Mouse (Mus musculus): ENCODE results near the gene Def6. TPM values are rescaled to one million over a fixed set of nuclear protein-coding genes. Genes with fewer than 3 reads are reported as not detected.

Gene Def6
- total and polyA plus RNA-seq, 3 experiments, result 31.3 to 81.8 (median 53.6) TPM

DNA sequence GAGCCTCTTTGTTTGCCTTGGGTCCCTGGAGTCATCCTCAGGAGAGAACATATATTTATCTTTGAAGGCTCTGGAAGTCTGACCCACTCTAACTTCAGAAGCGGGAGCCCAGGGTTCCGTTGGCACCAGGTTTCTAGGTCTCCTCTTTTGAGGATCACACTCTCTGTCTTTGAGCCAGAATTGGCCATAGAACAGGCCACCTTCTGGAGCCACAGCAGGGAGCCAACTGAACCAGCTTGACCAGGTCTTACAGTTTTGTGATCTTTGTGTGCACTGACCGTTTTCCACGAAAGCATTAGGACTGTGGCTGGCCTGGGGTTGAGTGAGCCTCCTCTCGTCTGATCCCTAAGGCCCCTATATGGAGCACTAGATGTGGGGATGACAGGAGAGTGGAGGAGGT, 27.1 kb downstream of the Def6 start:
- H3K9ac ChIP-seq (ENCODE audit: insufficient read depth, low read depth), result no peak overlapping the region
- no peaks in the 10 kb centered on the region for H3K9me3 ChIP-seq (replicated peaks; ENCODE audit: low read length)
- H3K27me3 ChIP-seq (replicated peaks), result no peaks in the 10 kb centered on the region
- in situ Hi-C loops (cut with MboI; ENCODE audit: low pct_ligation_motif_present, low pct_unique_long_range_greater_than_20kb, low sequenced_read_pairs), result loop anchor here (5.0 kb wide), 1 partner anchor 73 kb away; no protein-coding TSS in a partner anchor
- dilution Hi-C loops (cut with MboI; ENCODE audit: extremely low pct_ligation_motif_present, extremely low pct_unique_long_range_greater_than_20kb, low sequenced_read_pairs), result no loop called here
- no peak overlapping the region for H3K4me2 ChIP-seq (ENCODE audit: insufficient read depth, low read depth, poor library complexity, severe bottlenecking)
- DNase-seq (ENCODE audit: extremely low read depth), result no peak
- peak overlapping the region in 1 of 3 experiments; percentile 9 for H3K4me3 ChIP-seq (replicated peaks in 1 of 3; ENCODE audit: low read depth in 2 of 3, low read length in 2 of 3, poor library complexity in 1 of 3)
- peaks cover 12 to 57% of the 10 kb centered on the region in 2 experiments for H3K36me3 ChIP-seq (replicated peaks in 1 of 2; ENCODE audit: control insufficient read depth in 1 of 2, insufficient read depth in 1 of 2, low read length in 1 of 2)
- TF ChIP-seq RAD21 (IDR thresholded peaks at IDR 0.05; ENCODE audit: low read depth, low read length) (no peak), TCF12 (IDR thresholded peaks at IDR 0.05; ENCODE audit: low read depth, low read length) (no peak), SIN3A (IDR thresholded peaks at IDR 0.05; ENCODE audit: low read length) (no peak)
- H3K4me1 ChIP-seq (ENCODE audit: control insufficient read depth in 1 of 2, insufficient read depth in 2 of 2), result peaks cover 5 to 40% of the 10 kb centered on the region in 2 experiments
- H3K79me2 ChIP-seq (replicated peaks; ENCODE audit: control insufficient read depth, extremely low read depth, insufficient read depth, poor library complexity, severe bottlenecking), result peaks cover 14% of the 10 kb centered on the region; the same call in 1 of the 2 replicates
- H3K27ac ChIP-seq (ENCODE audit: insufficient read depth, low read depth), result no peak overlapping the region

- dilution Hi-C loops (cut with MboI; ENCODE audit: extremely low pct_ligation_motif_present, extremely low pct_unique_long_range_greater_than_20kb, low sequenced_read_pairs), result no loop called here
- Histone ChIP-seq H3K9ac (ENCODE audit: insufficient read depth, low read depth) (no peak overlapping the region), H3K27me3 (replicated peaks) (no peaks in the 10 kb centered on the region), H3K27ac (ENCODE audit: insufficient read depth, low read depth) (no peak overlapping the region), H3K79me2 (replicated peaks; ENCODE audit: control insufficient read depth, extremely low read depth, insufficient read depth, poor library complexity, severe bottlenecking) (peaks cover 14% of the 10 kb centered on the region; the same call in 1 of the 2 replicates), H3K4me3 (replicated peaks in 1 of 3; ENCODE audit: low read depth in 2 of 3, low read length in 2 of 3, poor library complexity in 1 of 3) (no peak overlapping the region), H3K9me3 (replicated peaks; ENCODE audit: low read length) (no peaks in the 10 kb centered on the region), H3K4me2 (ENCODE audit: insufficient read depth, low read depth, poor library complexity, severe bottlenecking) (no peak overlapping the region), H3K36me3 (replicated peaks in 1 of 2; ENCODE audit: control insufficient read depth in 1 of 2, insufficient read depth in 1 of 2, low read length in 1 of 2) (peaks cover 20 to 63% of the 10 kb centered on the region in 2 experiments), H3K4me1 (ENCODE audit: control insufficient read depth in 1 of 2, insufficient read depth in 2 of 2) (peaks cover 6 to 53% of the 10 kb centered on the region in 2 experiments; a peak in 3 of 4 replicates)
- TF ChIP-seq PAX5 (IDR thresholded peaks at IDR 0.05; ENCODE audit: low read length) (no peak), RAD21 (IDR thresholded peaks at IDR 0.05; ENCODE audit: low read depth, low read length) (no peak), NRF1 (IDR thresholded peaks at IDR 0.05; ENCODE audit: low read depth, low read length) (no peak), CHD1 (IDR thresholded peaks at IDR 0.05; ENCODE audit: low read depth, low read length) (no peak)
- no peak for DNase-seq (ENCODE audit: extremely low read depth)
- in situ Hi-C loops (cut with MboI; ENCODE audit: low pct_ligation_motif_present, low pct_unique_long_range_greater_than_20kb, low sequenced_read_pairs), result no loop called here
Measured at GRCm38 (mm10) chr17:28235982-28236635, 28.5 kb downstream of the Def6 start.

GRCm38 (mm10) chr17:28236636-28237015, 29.0 kb downstream of the Def6 start:
- Histone ChIP-seq H3K4me3 (replicated peaks in 1 of 3; ENCODE audit: low read depth in 2 of 3, low read length in 2 of 3, poor library complexity in 1 of 3) (no peak overlapping the region), H3K4me2 (ENCODE audit: insufficient read depth, low read depth, poor library complexity, severe bottlenecking) (no peak overlapping the region), H3K4me1 (ENCODE audit: control insufficient read depth in 1 of 2, insufficient read depth in 2 of 2) (peaks cover 11 to 58% of the 10 kb centered on the region in 2 experiments), H3K27me3 (replicated peaks) (no peaks in the 10 kb centered on the region), H3K36me3 (replicated peaks in 1 of 2; ENCODE audit: control insufficient read depth in 1 of 2, insufficient read depth in 1 of 2, low read length in 1 of 2) (peaks cover 25 to 68% of the 10 kb centered on the region in 2 experiments), H3K79me2 (replicated peaks; ENCODE audit: control insufficient read depth, extremely low read depth, insufficient read depth, poor library complexity, severe bottlenecking) (peaks cover 14% of the 10 kb centered on the region; the same call in 1 of the 2 replicates), H3K9ac (ENCODE audit: insufficient read depth, low read depth) (no peak overlapping the region), H3K27ac (ENCODE audit: insufficient read depth, low read depth) (no peak overlapping the region), H3K9me3 (replicated peaks; ENCODE audit: low read length) (no peaks in the 10 kb centered on the region)
- DNase-seq (ENCODE audit: extremely low read depth), result no peak
- dilution Hi-C loops (cut with MboI; ENCODE audit: extremely low pct_ligation_motif_present, extremely low pct_unique_long_range_greater_than_20kb, low sequenced_read_pairs) (no loop called here), in situ Hi-C loops (cut with MboI; ENCODE audit: low pct_ligation_motif_present, low pct_unique_long_range_greater_than_20kb, low sequenced_read_pairs) (no loop called here)
- 0 out of 2 replicates have a peak, but pooled peaks have one; percentile 18 for TF ChIP-seq MAFK (IDR thresholded peaks at IDR 0.05; ENCODE audit: insufficient replicate concordance, low read length)
- no peak for TF ChIP-seq MAX (IDR thresholded peaks at IDR 0.05; ENCODE audit: low read length)
- TF ChIP-seq POLR2AphosphoS2 (IDR thresholded peaks at IDR 0.05; ENCODE audit: low read depth, low read length), result no peak
- no peak for TF ChIP-seq CHD2 (IDR thresholded peaks at IDR 0.05; ENCODE audit: low read length)
